Mouse (Mus musculus): ENCODE results near the gene Mmp14.

GRCm38 (mm10) chr14:54381816-54382215 lies 49.6 kb upstream of the Mmp14 start:
- TF ChIP-seq CTCF (conservative IDR thresholded peaks at IDR 0.05; ENCODE audit: low read length) (no peak), POU5F1 (IDR thresholded peaks at IDR 0.05; ENCODE audit: borderline replicate concordance, low read length) (no peak), NANOG (IDR thresholded peaks at IDR 0.05; ENCODE audit: borderline replicate concordance, low read length) (no peak)

All from E14TG2a.4 (cell line).